Mouse (Mus musculus) mesoderm, embryonic 11.5 days (tissue): ENCODE measurements around the gene Jph4.

Experiments used
- DNase-seq: peaks from one replicate; pipeline ENCODE4 v3.0.0-alpha.2; 2012; ENCODE audit warnings: low read depth, low spot score

The Jph4 gene

DNA sequence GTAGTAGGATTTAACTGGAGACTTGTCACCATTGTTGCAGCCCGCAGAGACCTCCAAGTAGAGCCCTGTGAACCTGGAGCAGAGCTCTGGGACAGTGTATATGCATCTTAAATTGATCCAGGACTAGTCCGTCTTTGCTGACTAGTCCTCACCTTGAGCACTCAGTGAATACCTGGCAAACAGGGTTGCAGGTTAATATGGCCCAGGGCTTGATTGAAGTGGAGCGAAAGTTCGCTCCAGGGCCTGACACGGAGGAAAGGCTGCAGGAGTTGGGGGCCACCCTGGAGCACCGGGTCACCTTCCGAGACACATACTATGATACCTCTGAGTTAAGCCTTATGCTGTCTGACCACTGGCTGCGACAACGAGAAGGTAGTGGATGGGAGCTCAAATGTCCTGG lies 21.5 kb downstream of the Jph4 start:
- DNase-seq = no peak

DNA sequence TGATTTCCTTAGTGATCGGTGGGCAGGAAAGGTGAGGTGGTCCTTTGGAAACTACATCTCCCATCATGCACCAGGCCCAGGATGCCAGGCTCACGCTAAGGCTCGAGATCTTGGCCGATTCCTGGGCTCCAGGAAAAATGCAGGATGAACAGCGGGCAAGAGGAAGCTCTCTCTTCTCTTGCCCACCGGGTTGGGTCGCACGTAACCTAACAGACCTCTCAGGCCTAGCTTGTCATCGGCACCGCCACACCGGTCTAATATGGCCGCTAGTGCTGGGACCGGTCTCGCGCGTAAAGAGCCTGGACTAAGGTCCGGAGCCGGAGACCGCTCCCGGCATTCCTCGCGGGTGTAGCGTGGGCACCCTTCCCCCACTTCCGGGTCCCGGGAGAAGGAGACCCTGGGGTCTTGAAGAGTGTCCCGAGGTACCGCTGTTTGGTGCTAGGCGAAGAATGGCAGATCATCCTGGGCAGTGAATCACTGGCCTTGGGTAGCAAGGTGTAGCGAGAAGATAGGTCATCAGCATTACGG lies 22.0 kb downstream of the Jph4 start, which contains the start of gene Thtpa:
TSS of gene Thtpa (plus strand) at position 81 of the 528 bp plus-strand sequence.
- DNase-seq = peak; percentile 84

DNA sequence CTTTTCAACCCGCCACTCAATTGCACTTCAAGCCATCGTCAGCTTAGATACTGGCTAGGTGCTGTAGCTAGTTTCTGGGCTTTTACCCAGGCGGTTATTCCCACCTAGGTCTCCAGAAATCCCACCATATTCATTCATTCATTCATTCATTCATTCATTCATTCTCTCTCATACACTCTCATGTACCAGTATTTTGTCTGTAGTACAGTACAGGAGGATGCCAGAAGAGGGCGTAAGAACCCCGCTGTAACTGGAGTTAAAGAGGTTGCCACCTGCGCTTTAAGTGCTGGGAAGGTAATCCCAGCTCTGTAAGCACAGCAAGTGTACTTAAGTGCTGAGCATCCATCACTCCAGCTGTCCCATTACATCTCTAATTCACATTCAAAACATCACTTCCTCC lies 22.8 kb downstream of the Jph4 start:
- no peak for DNase-seq

DNA sequence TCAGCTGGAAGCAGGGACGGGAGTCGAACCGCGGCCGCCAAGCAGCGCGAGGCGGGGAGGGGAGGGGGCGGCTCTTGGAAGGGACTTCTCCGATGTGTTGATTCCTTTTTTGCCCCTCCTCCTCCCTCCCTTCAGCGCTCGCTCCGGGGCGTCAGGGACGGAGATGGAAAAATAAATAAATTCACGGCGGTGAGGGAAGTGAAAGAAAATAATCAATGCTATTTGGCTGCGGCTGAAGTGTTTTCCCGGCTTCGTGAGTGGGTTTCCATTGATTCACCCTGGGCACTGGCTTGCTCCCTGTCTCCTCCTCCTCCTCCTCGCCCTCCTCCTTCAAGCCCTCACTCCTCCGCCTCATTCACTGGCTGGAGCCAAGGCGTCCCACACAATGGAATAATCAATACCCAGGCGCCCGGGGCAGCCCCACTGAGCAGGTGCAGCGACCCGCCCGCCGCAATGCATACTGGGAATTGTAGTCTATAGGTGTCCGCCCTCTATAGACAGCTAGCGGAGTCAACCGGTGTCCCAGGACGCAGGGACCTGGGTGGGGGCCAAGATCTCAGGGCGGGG lies 24.6 kb downstream of the Jph4 start, which contains the start of gene Zfhx2:
TSS of gene Zfhx2 (minus strand) at position 314 of the 567 bp plus-strand sequence.
- DNase-seq = peak; percentile 94

DNA sequence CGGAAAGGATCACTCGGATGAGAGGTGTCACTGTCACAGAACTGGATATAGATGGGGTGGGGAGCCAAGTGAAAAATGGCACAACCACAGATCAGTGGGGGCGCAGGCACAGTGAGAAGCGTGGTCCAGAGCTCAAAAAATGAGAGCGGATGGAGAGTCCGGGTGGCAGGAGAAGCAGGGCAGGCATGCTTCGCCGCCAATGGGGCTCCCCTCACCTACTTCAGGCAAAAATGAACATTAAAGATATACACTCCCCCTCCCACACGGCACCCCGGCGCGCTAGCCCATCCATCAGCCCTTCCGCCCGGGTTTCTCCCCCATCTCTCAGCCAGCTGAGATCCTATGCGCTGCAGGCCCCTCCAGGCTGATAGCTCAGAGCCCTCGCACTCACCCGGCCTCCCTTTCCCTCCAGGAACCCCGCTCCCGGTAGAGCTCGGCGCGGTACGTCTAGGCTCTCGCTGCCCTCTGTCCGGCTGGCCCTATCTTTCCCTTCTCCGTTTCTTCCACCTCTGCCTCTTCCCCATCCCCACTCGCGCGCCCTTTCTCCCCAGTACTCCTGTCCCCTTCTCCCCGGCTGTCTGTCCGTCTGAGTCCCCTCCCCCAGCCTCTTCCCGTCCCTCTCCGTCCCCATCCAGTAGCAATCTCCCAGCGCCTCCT lies 25.4 kb downstream of the Jph4 start:
- no peak for DNase-seq

DNA sequence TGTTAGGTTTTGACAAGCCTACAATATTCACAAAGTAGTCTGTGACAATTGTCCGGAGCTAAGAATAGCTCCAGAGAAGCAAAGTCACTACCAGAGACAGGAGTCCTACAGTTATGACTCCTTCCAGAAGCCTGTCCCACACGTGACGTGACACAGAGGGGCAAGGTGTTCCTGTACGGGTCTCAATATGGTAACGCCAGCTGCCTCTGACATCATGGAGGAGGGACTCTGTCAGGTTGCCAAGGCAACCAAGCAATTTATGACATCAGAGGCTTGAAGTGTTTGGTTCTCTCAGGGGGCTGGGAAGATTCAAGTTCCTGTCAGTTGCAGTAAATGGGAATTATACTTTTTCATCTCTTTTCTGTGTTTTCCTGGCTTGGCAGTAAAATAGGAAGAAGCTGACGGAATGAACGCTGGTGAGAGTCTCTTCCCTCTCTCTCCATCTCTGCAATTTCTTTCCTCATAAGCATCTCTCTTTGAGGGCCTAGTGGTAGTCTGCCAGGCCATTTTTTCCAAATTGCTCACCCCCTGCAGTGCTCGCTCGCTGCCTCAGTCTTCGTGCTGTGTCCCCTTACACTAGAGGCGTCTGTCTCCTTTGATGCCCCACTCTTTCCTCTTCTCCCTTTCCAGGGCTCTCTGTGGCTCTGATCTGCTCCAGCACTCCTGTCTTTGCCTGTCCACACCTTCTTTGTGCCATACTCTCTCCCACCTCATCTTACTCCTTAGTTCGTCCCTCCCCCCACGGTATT lies 27.4 kb downstream of the Jph4 start:
- peak; percentile 69 for DNase-seq

DNA sequence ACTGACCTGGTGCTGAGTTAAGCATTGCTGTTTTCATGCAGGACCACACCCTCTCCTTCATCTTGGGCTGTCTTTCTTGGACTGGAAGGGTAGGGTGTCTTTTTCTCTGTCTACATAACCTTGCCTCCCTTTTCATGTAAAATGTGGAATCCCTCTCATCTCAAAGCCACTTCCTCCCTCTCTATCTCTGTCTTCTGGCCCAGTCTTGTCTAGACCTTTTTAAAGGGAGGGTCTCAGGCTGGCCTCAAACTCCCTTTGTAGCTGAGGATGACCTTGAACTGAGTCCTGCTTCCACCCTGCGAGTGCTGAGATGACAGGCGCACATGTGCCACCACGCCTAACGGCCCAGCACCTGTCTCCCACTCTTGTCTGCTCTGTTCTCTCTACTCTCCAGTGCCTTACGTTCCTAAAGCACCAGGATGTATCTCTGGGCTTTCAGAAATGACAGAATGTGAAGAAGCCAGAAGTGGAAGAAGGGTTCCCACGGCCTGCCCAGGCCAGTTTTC lies 30.7 kb downstream of the Jph4 start:
- no peak for DNase-seq

DNA sequence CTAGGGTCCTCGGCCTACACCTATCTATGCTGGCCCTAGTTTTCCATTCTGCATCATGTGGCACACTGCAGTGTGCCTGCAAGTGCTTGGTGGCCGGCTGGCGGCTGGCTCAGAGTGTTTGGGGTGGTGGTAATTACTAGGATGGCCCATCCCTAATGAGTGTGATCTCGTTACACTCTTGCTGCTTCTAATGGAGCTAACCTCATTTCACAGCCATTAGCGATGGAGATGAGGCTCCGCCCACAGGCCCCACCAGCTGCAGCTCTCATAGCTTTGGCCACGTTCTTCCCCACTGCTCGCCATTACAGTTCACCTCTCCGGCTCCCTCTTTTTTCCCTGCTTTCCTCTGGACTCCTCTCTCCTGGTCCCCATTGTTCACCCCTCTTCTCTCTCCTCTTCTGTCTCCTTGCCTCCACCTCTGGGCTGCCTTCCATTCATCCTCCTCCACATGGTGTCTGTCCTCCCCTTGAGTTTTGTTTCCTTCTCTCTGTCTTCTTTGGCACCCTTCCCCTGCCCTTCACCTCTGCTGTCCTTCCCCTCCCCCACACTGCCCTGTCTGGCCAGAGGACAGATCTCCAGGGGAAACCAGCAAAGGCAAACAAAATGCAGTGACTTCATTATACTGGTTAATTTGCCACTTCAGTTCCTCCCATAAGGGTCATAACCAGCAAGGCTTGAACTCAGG lies 31.3 kb downstream of the Jph4 start:
- no peak for DNase-seq

DNA sequence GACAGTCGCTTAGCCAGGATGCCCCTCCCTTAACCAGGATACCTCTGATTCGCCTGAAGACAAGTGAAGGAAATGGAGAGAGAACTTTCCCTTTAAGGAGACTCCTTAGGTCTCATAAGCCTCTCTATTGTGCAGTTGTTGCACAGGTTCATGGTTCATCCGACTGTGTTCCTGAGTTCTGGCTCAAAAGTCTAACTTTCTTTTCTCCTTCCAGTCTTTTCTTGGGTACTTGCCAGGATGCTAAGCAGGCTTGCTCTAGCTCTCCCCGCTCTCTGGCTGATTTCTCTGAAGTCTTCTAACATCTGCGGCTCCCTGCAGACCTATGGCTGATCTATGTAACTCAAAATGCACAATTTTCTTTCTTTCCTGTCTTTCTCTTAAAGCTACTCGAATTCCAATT lies 33.3 kb downstream of the Jph4 start:
- no peak for DNase-seq

DNA sequence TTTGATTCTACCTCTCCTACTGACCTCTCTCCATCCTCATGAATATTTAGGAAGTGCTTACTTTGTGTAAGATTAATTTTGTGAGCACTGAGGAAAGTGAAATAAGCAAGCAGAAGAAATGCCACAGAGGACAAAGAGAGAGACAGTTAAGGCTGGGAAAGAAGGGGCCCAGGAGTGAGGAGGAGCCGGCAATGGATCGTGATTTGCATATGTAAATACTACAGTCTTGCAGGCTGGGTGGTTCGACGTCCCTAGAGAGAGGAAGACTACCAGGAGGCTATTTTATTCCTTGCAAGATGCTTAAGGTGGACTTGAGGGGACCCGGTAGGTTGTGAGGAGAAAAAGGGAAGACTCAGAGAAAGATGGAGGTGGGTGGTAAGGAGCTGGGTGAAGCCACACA lies 35.6 kb downstream of the Jph4 start:
- DNase-seq = no peak

DNA sequence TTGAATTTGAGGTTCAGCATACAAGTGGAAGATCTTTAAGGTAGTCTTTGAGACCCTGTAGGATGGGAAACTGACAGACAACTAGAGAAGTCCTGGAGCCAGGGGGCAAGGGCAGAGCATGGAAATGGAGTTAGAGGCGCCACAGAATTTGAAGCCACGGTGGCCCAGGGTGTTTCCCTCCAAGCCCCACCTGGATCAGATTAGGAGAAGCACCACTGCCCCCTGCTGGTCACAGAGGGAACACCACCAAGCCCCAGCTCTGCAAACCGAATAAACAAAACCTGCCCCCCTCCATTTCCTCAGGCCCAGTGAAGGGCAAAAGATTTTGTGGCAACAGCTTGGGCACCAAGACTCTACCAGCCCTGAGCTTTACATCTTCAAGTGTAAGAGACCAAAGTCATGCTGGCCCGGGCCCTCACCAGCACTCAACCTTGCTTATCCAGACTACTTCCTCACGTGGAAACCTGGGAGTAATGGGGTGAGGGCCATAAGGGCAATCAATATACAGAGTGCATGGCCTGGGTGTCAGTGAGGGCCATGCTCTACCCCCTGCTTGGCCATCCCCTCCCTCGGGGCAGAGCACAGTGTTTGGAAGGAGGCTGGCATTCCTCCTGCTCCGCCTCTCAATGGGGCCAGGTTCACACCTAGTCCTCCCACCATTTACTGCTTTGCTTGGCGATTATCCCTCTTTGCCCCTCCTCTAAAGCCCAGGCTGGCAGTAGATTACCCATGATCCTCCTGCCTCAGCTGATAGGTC lies 37.3 kb downstream of the Jph4 start:
- peak; percentile 79 for DNase-seq

DNA sequence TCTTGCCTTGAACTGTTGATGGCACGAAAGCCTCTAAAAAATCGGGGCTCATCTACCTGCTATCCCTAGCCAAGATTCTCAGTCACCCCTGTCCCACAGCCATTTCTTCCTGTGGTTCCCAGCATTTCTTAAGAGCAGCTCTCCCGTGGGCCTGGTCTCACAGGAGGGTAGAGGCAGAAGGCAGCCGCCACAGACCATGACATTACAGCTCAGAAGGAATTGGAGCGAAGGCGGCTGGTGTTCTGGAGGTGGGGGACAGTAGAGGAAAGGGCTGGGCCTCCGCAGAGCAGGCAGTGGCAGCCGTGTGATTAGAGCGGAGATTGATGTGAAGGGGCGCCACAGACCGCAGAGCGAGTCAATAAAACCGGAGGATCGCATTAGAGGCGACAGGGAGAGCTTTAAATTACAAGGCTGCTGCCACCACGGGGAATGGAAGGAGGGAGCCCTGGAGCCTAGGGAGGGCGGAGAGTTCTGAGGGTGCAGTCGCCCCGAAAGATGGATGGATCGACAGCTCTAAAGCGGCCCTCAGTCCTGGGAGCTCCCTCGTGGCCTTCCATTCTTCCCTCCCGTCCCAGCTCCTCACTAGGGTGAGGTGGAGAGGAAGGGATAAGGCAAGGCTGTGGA lies 38.3 kb downstream of the Jph4 start:
- peak; percentile 70 for DNase-seq

DNA sequence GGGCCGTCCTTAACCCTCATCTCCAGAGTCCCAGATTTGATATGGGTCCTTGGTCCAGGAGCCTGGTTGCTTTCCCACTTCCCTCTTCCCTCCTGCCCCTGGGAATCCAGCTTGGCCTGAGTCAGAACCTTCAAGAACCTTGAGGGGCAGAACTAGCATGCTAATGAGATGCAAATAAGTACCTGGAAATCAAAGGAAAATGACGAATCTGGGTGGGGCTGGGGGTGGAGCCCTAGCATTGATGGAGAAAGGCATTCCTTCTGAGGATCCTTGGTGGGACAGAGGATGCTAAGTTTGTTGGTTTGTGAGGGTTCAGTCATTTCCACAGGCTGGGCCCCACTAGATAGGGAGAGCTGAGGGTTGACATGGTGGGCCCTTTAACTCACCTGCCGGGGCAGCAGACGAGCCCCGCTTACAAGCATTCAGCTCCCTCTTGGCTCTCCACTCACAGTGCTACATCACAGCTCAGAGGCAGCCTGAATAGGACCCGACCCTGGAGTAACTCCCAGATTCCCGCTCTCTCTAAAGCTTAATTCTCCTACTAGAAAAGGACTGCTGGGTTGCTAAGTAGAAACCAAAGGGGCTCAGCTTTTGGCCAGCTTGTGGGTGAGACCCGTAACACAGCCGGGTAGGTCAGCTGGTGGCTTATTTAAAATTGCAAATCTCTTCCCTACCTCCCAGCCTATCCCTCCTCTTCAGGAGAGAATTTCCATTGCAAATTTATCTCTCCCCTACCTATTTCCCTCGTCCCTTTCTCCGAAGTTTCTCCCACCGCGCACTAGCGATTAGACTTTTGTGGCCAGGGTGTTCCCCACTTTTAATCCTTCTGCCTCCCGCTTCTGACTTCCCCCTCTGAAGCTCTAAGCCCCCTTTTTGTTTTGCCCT lies 39.0 kb downstream of the Jph4 start:
- no peak for DNase-seq

DNA sequence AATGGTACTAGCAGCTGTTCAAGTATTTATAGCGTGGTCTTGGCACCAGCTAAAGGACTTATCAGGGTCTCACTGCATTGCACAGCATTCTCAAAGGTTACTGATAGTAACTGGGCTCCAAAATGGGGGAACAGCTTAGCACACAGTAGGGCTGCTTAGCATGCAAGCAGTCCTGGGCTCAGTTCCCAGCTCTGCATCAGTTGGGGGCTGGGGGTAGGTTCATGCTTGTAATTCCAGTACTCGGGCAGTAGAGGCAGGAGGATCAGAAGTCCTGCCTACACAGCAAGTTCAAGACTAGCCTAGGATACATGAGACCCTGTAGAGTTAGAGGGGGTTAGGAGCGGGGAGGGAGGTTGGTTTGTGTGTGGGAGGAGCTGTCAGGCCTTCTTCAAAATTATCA lies 39.8 kb downstream of the Jph4 start:
- DNase-seq = no peak

DNA sequence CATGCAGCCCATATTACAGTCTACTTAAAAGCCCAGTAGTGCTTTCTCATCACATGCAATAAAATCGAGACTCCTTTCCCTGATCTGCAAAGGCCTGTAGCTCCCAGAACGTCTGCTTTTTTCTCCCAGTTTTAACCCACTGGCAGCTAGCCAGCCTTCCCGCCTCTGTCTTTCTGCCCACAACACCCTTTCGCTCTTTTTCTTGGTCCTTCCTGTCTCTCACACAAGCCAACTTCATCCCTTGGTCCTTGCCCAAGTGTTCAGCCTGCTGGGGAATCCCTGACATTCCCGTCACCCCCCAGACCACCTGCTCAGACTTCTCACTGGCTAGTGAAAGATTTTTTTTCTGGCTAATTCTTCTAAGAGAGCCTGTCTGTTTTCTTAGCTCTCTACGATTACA lies 40.5 kb downstream of the Jph4 start:
- no peak for DNase-seq

DNA sequence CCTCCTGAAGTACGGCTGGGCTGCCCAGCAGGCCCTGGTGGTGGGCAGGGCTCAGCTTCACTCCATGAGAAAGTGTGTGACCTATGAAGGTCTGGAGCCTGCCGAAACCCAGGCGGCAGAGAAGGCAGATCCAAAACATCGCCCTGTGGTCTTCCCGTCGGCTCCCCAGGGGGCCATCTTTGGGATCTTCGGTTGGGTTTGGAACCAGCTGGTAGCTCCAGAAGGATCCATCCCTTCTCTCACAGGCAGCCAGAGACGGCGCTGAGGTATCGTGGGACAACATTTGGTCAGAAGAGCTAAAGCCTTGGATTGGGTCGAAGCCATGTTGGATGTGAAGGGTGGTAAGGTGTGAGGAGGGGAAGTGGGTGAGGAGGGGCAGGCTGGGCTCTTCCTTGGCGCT lies 42.3 kb downstream of the Jph4 start:
- DNase-seq = no peak

DNA sequence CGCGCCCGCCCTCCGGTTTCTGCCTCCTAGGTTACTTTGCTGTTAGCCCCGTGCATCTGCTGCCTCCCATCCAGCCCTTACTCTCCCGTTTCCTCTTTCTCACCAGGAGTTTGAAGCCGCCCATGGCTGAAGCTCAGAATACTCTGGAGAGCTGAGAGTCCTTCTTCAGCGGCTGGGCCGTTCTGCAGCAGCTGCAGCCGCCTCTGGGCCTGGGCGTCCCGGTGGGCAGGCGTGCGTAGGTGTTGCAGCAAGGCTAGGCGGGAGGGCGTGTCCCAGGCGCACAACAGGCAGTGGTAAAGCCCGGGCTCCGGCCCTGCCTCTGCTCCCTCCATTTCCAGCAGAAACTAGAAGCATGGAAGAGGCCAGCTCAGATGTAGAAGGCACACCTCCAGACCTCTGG lies 45.0 kb downstream of the Jph4 start:
- DNase-seq = no peak

DNA sequence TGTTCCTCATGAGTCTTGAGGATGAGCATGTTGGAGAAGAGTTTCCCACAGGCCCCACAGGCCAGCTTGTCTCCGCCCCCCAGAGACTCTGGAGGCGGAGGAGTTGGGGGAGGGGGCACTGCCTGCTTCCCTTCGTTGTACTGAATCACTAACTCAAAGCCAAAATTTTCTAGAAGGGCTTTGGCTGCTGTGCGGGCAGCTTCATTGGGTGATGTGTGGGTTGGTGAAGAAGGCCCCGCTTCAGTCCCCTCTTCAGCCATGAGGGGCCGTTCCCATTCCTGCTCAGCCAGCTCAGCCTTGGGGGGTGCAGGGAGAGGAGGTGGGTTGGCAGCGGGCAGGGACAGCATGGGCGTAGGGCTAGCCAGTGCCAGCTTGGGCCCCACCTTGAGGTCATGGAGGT lies 50.7 kb downstream of the Jph4 start:
- DNase-seq = no peak

DNA sequence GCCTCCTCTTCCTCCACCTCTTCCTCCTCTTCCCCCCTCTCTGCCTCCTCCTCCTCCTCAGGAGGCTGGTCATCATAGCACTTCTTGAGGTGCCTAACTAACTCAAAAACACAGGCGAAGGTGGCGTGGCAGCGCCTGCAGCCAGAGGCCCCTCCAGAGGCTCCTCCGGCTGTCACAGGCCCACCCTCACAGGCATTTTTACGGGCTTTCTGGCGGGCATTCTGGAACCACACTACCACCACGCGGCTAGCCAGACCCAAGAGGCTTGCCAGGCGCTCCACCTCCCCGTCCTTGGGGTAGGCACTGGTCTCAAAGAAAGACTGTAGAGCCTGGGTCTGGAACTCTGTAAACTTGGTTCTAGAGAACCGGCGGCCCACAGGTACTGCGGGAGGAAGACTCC lies 51.3 kb downstream of the Jph4 start:
- DNase-seq = no peak
